Mouse (Mus musculus) thymus, postnatal 36 days (tissue): ENCODE results near the gene Btbd35f6.
"Not testable (repeated sequence)": the region's sequence is repeated elsewhere in the genome, so short reads cannot be mapped to it uniquely, and the experiment has no call there.

Experiments
- DNase-seq, 2 experiments: peaks; one replicate each; pipeline ENCODE4 v3.0.0; 2022; ENCODE audit warnings: mixed read lengths in 2 of 2

Gene Btbd35f6

GRCm38 (mm10) chrX:33956440-33956839 is at the start of gene Btbd35f6:
Btbd35f6 (minus strand) TSS chrX:33956540.
- not testable (repeated sequence) for DNase-seq

GRCm38 (mm10) chrX:33986716-33987115 is 30.4 kb upstream of the Btbd35f6 start, which contains the start of gene Gm21870:
Gm21870 (minus strand) TSS chrX:33986816.
- DNase-seq: not testable (repeated sequence)

- DNase-seq: not testable (repeated sequence)
Measured at GRCm38 (mm10) chrX:33930216-33930615, 26.1 kb downstream of the Btbd35f6 start.

- not testable (repeated sequence) for DNase-seq
Measured at GRCm38 (mm10) chrX:33928225-33928624, 28.1 kb downstream of the Btbd35f6 start.

- not testable (repeated sequence) for DNase-seq
Measured at GRCm38 (mm10) chrX:33926344-33926743, 30.0 kb downstream of the Btbd35f6 start.

GRCm38 (mm10) chrX:33925420-33925819 is 30.9 kb downstream of the Btbd35f6 start:
- DNase-seq: not testable (repeated sequence)
